Mouse (Mus musculus): ENCODE results near the gene Prr13. TPM values are rescaled to one million over a fixed set of nuclear protein-coding genes. Genes with fewer than 3 reads are reported as not detected.

The Prr13 gene
- polyA plus RNA-seq, 1 experiment from 2014 or later, result 92.7 TPM

- Histone ChIP-seq H3K27me3 (ENCODE audit: control insufficient read depth, insufficient read depth, low read length) (no peaks in the 10 kb centered on the region), H3K27ac (ENCODE audit: low read depth, low read length) (no peak overlapping the region), H3K4me3 (ENCODE audit: low read depth, low read length) (no peak overlapping the region), H3K9me3 (ENCODE audit: control insufficient read depth, low read length) (no peaks in the 10 kb centered on the region), H3K9ac (ENCODE audit: low read length) (no peak overlapping the region), H3K4me2 (no peak overlapping the region), H3K4me1 (ENCODE audit: control insufficient read depth, insufficient read depth, low read length) (no peaks in the 10 kb centered on the region), H3K36me3 (ENCODE audit: control insufficient read depth, insufficient read depth, low read length) (peaks cover 27% of the 10 kb centered on the region)
- 97% methylated on average over 1 of the region's 1 CpGs for WGBS
- ATAC-seq (ENCODE audit: low FRiP score) (no peak), DNase-seq (ENCODE audit: low spot score, missing footprints) (no peak)
These were observed 31.9 kb upstream of the Prr13 start for GRCm38 (mm10) chr15:102426963-102427362.

GRCm38 (mm10) chr15:102432046-102432445 is 26.8 kb upstream of the Prr13 start:
- Histone ChIP-seq H3K27me3 (ENCODE audit: control insufficient read depth, insufficient read depth, low read length) (no peaks in the 10 kb centered on the region), H3K4me1 (ENCODE audit: control insufficient read depth, insufficient read depth, low read length) (no peaks in the 10 kb centered on the region), H3K9me3 (ENCODE audit: control insufficient read depth, low read length) (no peaks in the 10 kb centered on the region), H3K9ac (ENCODE audit: low read length) (no peak overlapping the region), H3K27ac (ENCODE audit: low read depth, low read length) (no peak overlapping the region), H3K4me2 (no peak overlapping the region), H3K36me3 (ENCODE audit: control insufficient read depth, insufficient read depth, low read length) (peaks cover 19% of the 10 kb centered on the region), H3K4me3 (ENCODE audit: low read depth, low read length) (no peak overlapping the region)
- ATAC-seq (ENCODE audit: low FRiP score), result no peak
- WGBS, result 91% methylated on average over 1 of the region's 1 CpGs
- no peak for DNase-seq (ENCODE audit: low spot score, missing footprints)

- DNase-seq (ENCODE audit: low spot score, missing footprints) (no peak), ATAC-seq (ENCODE audit: low FRiP score) (no peak)
- Histone ChIP-seq H3K4me3 (ENCODE audit: low read depth, low read length) (no peak overlapping the region), H3K27me3 (ENCODE audit: control insufficient read depth, insufficient read depth, low read length) (no peaks in the 10 kb centered on the region), H3K27ac (ENCODE audit: low read depth, low read length) (no peak overlapping the region), H3K4me1 (ENCODE audit: control insufficient read depth, insufficient read depth, low read length) (no peaks in the 10 kb centered on the region), H3K36me3 (ENCODE audit: control insufficient read depth, insufficient read depth, low read length) (peaks cover 15% of the 10 kb centered on the region), H3K4me2 (no peak overlapping the region), H3K9ac (ENCODE audit: low read length) (no peak overlapping the region), H3K9me3 (ENCODE audit: control insufficient read depth, low read length) (no peaks in the 10 kb centered on the region)
- 95% methylated on average over 4 of the region's 4 CpGs for WGBS
These were observed 25.7 kb upstream of the Prr13 start for GRCm38 (mm10) chr15:102433173-102433572.

GRCm38 (mm10) chr15:102442490-102442889 is 16.3 kb upstream of the Prr13 start:
- Histone ChIP-seq H3K9me3 (ENCODE audit: control insufficient read depth, low read length) (no peaks in the 10 kb centered on the region), H3K27ac (ENCODE audit: low read depth, low read length) (no peak overlapping the region), H3K27me3 (ENCODE audit: control insufficient read depth, insufficient read depth, low read length) (no peaks in the 10 kb centered on the region), H3K9ac (ENCODE audit: low read length) (no peak overlapping the region), H3K4me2 (no peak overlapping the region), H3K4me3 (ENCODE audit: low read depth, low read length) (no peak overlapping the region), H3K36me3 (ENCODE audit: control insufficient read depth, insufficient read depth, low read length) (no peaks in the 10 kb centered on the region), H3K4me1 (ENCODE audit: control insufficient read depth, insufficient read depth, low read length) (no peaks in the 10 kb centered on the region)
- WGBS, result 47% methylated on average over 2 of the region's 2 CpGs
- DNase-seq (ENCODE audit: low spot score, missing footprints) (peak; percentile 100), ATAC-seq (ENCODE audit: low FRiP score) (0 out of 2 replicates have a peak, but pooled peaks have one; percentile 16)

- ATAC-seq (ENCODE audit: low FRiP score) (no peak), DNase-seq (ENCODE audit: low spot score, missing footprints) (no peak)
- H3K27me3 ChIP-seq (ENCODE audit: control insufficient read depth, insufficient read depth, low read length), result no peaks in the 10 kb centered on the region
- H3K9ac ChIP-seq (ENCODE audit: low read length), result no peak within 1 kb of the TSS
- no peak within 1 kb of the TSS for H3K4me3 ChIP-seq (ENCODE audit: low read depth, low read length)
- no peaks in the 10 kb centered on the region for H3K9me3 ChIP-seq (ENCODE audit: control insufficient read depth, low read length)
- H3K27ac ChIP-seq (ENCODE audit: low read depth, low read length), result no peak within 1 kb of the TSS
- no peaks in the 10 kb centered on the region for H3K4me1 ChIP-seq (ENCODE audit: control insufficient read depth, insufficient read depth, low read length)
- 71% methylated on average over 8 of the region's 8 CpGs for WGBS
- H3K36me3 ChIP-seq (ENCODE audit: control insufficient read depth, insufficient read depth, low read length), result no peaks in the 10 kb centered on the region
- H3K4me2 ChIP-seq, result no peak within 1 kb of the TSS
These were observed 13.7 kb upstream of the Prr13 start, which contains the start of gene Amhr2 for GRCm38 (mm10) chr15:102445146-102445545. Gene Amhr2, plus strand, starts transcription at chr15:102445367.

- WGBS, result 58% methylated on average over 6 of the region's 6 CpGs
- no peak for DNase-seq (ENCODE audit: low spot score, missing footprints)
- H3K9ac ChIP-seq (ENCODE audit: low read length), result no peak overlapping the region
These were observed 12.4 kb upstream of the Prr13 start for GRCm38 (mm10) chr15:102446448-102446847.

GRCm38 (mm10) chr15:102449366-102449765 is 9.5 kb upstream of the Prr13 start:
- H3K27me3 ChIP-seq (ENCODE audit: control insufficient read depth, insufficient read depth, low read length), result no peaks in the 10 kb centered on the region
- no peak overlapping the region for H3K4me3 ChIP-seq (ENCODE audit: low read depth, low read length)
- no peak overlapping the region for H3K4me2 ChIP-seq
- H3K9me3 ChIP-seq (ENCODE audit: control insufficient read depth, low read length), result no peaks in the 10 kb centered on the region
- H3K4me1 ChIP-seq (ENCODE audit: control insufficient read depth, insufficient read depth, low read length), result no peaks in the 10 kb centered on the region
- H3K27ac ChIP-seq (ENCODE audit: low read depth, low read length), result no peak overlapping the region
- no peaks in the 10 kb centered on the region for H3K36me3 ChIP-seq (ENCODE audit: control insufficient read depth, insufficient read depth, low read length)
- ATAC-seq (ENCODE audit: low FRiP score) (no peak), DNase-seq (ENCODE audit: low spot score, missing footprints) (no peak)
- 69% methylated on average over 8 of the region's 8 CpGs for WGBS
- no peak overlapping the region for H3K9ac ChIP-seq (ENCODE audit: low read length)

More at GRCm38 (mm10) chr15:102446448-102446847, 12.4 kb upstream of the Prr13 start:
- Histone ChIP-seq H3K36me3 (ENCODE audit: control insufficient read depth, insufficient read depth, low read length) (no peaks in the 10 kb centered on the region), H3K27ac (ENCODE audit: low read depth, low read length) (no peak overlapping the region), H3K27me3 (ENCODE audit: control insufficient read depth, insufficient read depth, low read length) (no peaks in the 10 kb centered on the region), H3K4me3 (ENCODE audit: low read depth, low read length) (no peak overlapping the region), H3K9me3 (ENCODE audit: control insufficient read depth, low read length) (no peaks in the 10 kb centered on the region), H3K4me2 (no peak overlapping the region), H3K4me1 (ENCODE audit: control insufficient read depth, insufficient read depth, low read length) (no peaks in the 10 kb centered on the region)
- no peak for ATAC-seq (ENCODE audit: low FRiP score)

GRCm38 (mm10) chr15:102450928-102451327 is 7.9 kb upstream of the Prr13 start:
- no peaks in the 10 kb centered on the region for H3K4me1 ChIP-seq (ENCODE audit: control insufficient read depth, insufficient read depth, low read length)
- no peak overlapping the region for H3K27ac ChIP-seq (ENCODE audit: low read depth, low read length)
- H3K27me3 ChIP-seq (ENCODE audit: control insufficient read depth, insufficient read depth, low read length), result no peaks in the 10 kb centered on the region
- H3K4me2 ChIP-seq, result no peak overlapping the region
- no peaks in the 10 kb centered on the region for H3K36me3 ChIP-seq (ENCODE audit: control insufficient read depth, insufficient read depth, low read length)
- no peak overlapping the region for H3K4me3 ChIP-seq (ENCODE audit: low read depth, low read length)
- no peak for ATAC-seq (ENCODE audit: low FRiP score)
- no peak overlapping the region for H3K9ac ChIP-seq (ENCODE audit: low read length)
- no peak for DNase-seq (ENCODE audit: low spot score, missing footprints)
- no peaks in the 10 kb centered on the region for H3K9me3 ChIP-seq (ENCODE audit: control insufficient read depth, low read length)
- WGBS, result 27% methylated on average over 7 of the region's 7 CpGs

GRCm38 (mm10) chr15:102451666-102452430 is 7.0 kb upstream of the Prr13 start:
- Histone ChIP-seq H3K36me3 (ENCODE audit: control insufficient read depth, insufficient read depth, low read length) (no peaks in the 10 kb centered on the region), H3K4me2 (no peak overlapping the region), H3K27me3 (ENCODE audit: control insufficient read depth, insufficient read depth, low read length) (no peaks in the 10 kb centered on the region), H3K9ac (ENCODE audit: low read length) (no peak overlapping the region), H3K4me3 (ENCODE audit: low read depth, low read length) (no peak overlapping the region), H3K4me1 (ENCODE audit: control insufficient read depth, insufficient read depth, low read length) (no peaks in the 10 kb centered on the region), H3K9me3 (ENCODE audit: control insufficient read depth, low read length) (no peaks in the 10 kb centered on the region), H3K27ac (ENCODE audit: low read depth, low read length) (no peak overlapping the region)
- no peak for DNase-seq (ENCODE audit: low spot score, missing footprints)
- ATAC-seq (ENCODE audit: low FRiP score), result no peak
- WGBS, result 84% methylated on average over 26 of the region's 26 CpGs
